ENCODE assay signal across 23 mouse cellular contexts in genomic region chr14:73372990-73373389, GRCm38 (mm10).
"Had no signal": no experiment of that assay in that cellular context is flagged by ENCODE, and none has a peak within 500 bp of the region (broad histone marks: within the 10 kb centered on the region; RNA-seq: fewer than 3 reads in every experiment).

No protein-coding gene starts in this region.

- H3K9me3 ChIP-seq: heart, embryonic 10.5 days; heart, embryonic 12.5 days; hindbrain, embryonic 10.5 days; hindbrain, embryonic 13.5 days; hindbrain, embryonic 15.5 days; intestine, embryonic 15.5 days; limb, embryonic 10.5 days; limb, embryonic 12.5 days; liver, embryonic 13.5 days; liver, embryonic 15.5 days had no signal

- H3K27ac ChIP-seq: heart, embryonic 10.5 days; hindbrain, embryonic 10.5 days; hindbrain, embryonic 15.5 days; left cerebral cortex, adult 2 months; limb, embryonic 10.5 days; limb, embryonic 12.5 days; liver, embryonic 15.5 days had no signal

- H3K4me3 ChIP-seq: heart, embryonic 10.5 days; heart, embryonic 12.5 days; hindbrain, embryonic 10.5 days; hindbrain, embryonic 13.5 days; hindbrain, embryonic 15.5 days; intestine, embryonic 15.5 days; left cerebral cortex, adult 2 months; limb, embryonic 10.5 days; limb, embryonic 12.5 days; liver, embryonic 13.5 days; liver, embryonic 15.5 days had no signal

- DNase-seq: gastrocnemius, postnatal 25 days; heart, postnatal 10 days; heart, postnatal 4 days; kidney, adult 2 months; kidney, adult 9 months; kidney, postnatal 25 days; kidney, postnatal 4 days; liver; liver, embryonic 13.5 days; liver, postnatal 0 days had no signal

- H3K4me2 ChIP-seq: heart, embryonic 12.5 days; hindbrain, embryonic 13.5 days; hindbrain, embryonic 15.5 days; intestine, embryonic 15.5 days; limb, embryonic 12.5 days; liver, embryonic 11.5 days; liver, embryonic 13.5 days had no signal

- H3K4me1 ChIP-seq: hindbrain, embryonic 10.5 days had no signal

- ATAC-seq: inflammation-experienced regulatory T-cells, adult 6 months; intestine, embryonic 15.5 days; intestine, postnatal 0 days; liver, postnatal 0 days had no signal

- H3K27me3 ChIP-seq: heart, embryonic 12.5 days; hindbrain, embryonic 13.5 days; hindbrain, embryonic 15.5 days; intestine, embryonic 15.5 days; limb, embryonic 12.5 days; liver, embryonic 13.5 days; liver, embryonic 15.5 days had no signal

- H3K9ac ChIP-seq: heart, embryonic 12.5 days; hindbrain, embryonic 13.5 days; hindbrain, embryonic 15.5 days; intestine, embryonic 15.5 days; limb, embryonic 12.5 days; liver, embryonic 13.5 days; liver, embryonic 15.5 days; liver, postnatal 0 days had no signal
